Mouse (Mus musculus): ENCODE results near the gene Neto2.

GRCm38 (mm10) chr8:85699051-85699450 is 1.7 kb downstream of the Neto2 start:
- TF ChIP-seq POLR2A (IDR thresholded peaks at IDR 0.05; ENCODE audit: borderline replicate concordance, insufficient read depth, low read length) (peak; percentile 9; the same call in 1 of the 2 replicates), CTCF (IDR thresholded peaks at IDR 0.05; ENCODE audit: borderline replicate concordance, insufficient read depth, low read depth, low read length) (peak; percentile 95)

Data from cerebellum, adult 2 months (tissue).